Mouse (Mus musculus): ENCODE measurements around the gene Gpr152. TPM values are rescaled to one million over a fixed set of nuclear protein-coding genes. Genes with fewer than 3 reads are reported as not detected.

The Gpr152 gene
- polyA plus RNA-seq (2016; fragmentation: Nextera tagmentation; extraction: Ambion mirVana) = not detected in 2 replicates

GRCm38 (mm10) chr19:4139446-4139845 lies at the start of gene Gpr152:
Gene Gpr152 (plus strand): TSS chr19:4139787.
- ATAC-seq = no peak
- WGBS (ENCODE audit: insufficient replicate concordance) = 68% methylated on average over 2 of the region's 2 CpGs

GRCm38 (mm10) chr19:4090446-4090845 lies 49.1 kb upstream of the Gpr152 start:
- 69% methylated on average over 3 of the region's 3 CpGs for WGBS (ENCODE audit: insufficient replicate concordance)
- Histone ChIP-seq H3K4me1 (peaks cover 18% of the 10 kb centered on the region), H3K9ac (no peak overlapping the region), H3K27ac (no peak overlapping the region), H3K27me3 (replicated peaks) (peaks cover 44% of the 10 kb centered on the region), H3K4me3 (no peak overlapping the region), H3K4me2 (no peak overlapping the region), H3K36me3 (no peaks in the 10 kb centered on the region), H3K9me3 (replicated peaks) (no peaks in the 10 kb centered on the region)
- 0 out of 2 replicates have a peak, but pooled peaks have one; percentile 30 for ATAC-seq

More at GRCm38 (mm10) chr19:4139446-4139845, at the start of gene Gpr152:
- H3K27me3 ChIP-seq (replicated peaks) = peaks cover 45% of the 10 kb centered on the region
- no peak within 1 kb of the TSS for H3K9ac ChIP-seq
- H3K9me3 ChIP-seq (replicated peaks) = no peaks in the 10 kb centered on the region
- no peak within 1 kb of the TSS for H3K4me3 ChIP-seq
- peaks cover 15% of the 10 kb centered on the region for H3K4me1 ChIP-seq
- H3K27ac ChIP-seq = no peak within 1 kb of the TSS
- H3K36me3 ChIP-seq = no peaks in the 10 kb centered on the region
- no peak within 1 kb of the TSS for H3K4me2 ChIP-seq

GRCm38 (mm10) chr19:4091383-4091782 lies 48.2 kb upstream of the Gpr152 start:
- no peak overlapping the region for H3K4me2 ChIP-seq
- no peak for ATAC-seq
- H3K36me3 ChIP-seq = no peaks in the 10 kb centered on the region
- peaks cover 25% of the 10 kb centered on the region for H3K4me1 ChIP-seq
- WGBS (ENCODE audit: insufficient replicate concordance) = 13% methylated on average over 2 of the region's 2 CpGs
- peaks cover 35% of the 10 kb centered on the region for H3K27me3 ChIP-seq (replicated peaks)
- H3K9ac ChIP-seq = no peak overlapping the region
- no peak overlapping the region for H3K4me3 ChIP-seq
- no peaks in the 10 kb centered on the region for H3K9me3 ChIP-seq (replicated peaks)
- no peak overlapping the region for H3K27ac ChIP-seq

GRCm38 (mm10) chr19:4092750-4093149 lies 46.8 kb upstream of the Gpr152 start:
- Histone ChIP-seq H3K9ac (no peak overlapping the region), H3K4me1 (peaks cover 33% of the 10 kb centered on the region), H3K4me3 (no peak overlapping the region), H3K36me3 (no peaks in the 10 kb centered on the region), H3K27me3 (replicated peaks) (peaks cover 26% of the 10 kb centered on the region), H3K4me2 (no peak overlapping the region), H3K9me3 (replicated peaks) (no peaks in the 10 kb centered on the region), H3K27ac (no peak overlapping the region)
- 55% methylated on average over 3 of the region's 3 CpGs for WGBS (ENCODE audit: insufficient replicate concordance)
- ATAC-seq = no peak

GRCm38 (mm10) chr19:4093772-4094171 lies 45.8 kb upstream of the Gpr152 start:
- Histone ChIP-seq H3K4me3 (no peak overlapping the region), H3K27ac (no peak overlapping the region), H3K9me3 (replicated peaks) (no peaks in the 10 kb centered on the region), H3K36me3 (peaks cover 4% of the 10 kb centered on the region; the same call in 1 of the 2 replicates), H3K4me2 (no peak overlapping the region), H3K27me3 (replicated peaks) (peaks cover 18% of the 10 kb centered on the region), H3K4me1 (peaks cover 36% of the 10 kb centered on the region), H3K9ac (no peak overlapping the region)
- ATAC-seq = no peak
- 77% methylated on average over 7 of the region's 7 CpGs for WGBS (ENCODE audit: insufficient replicate concordance)

GRCm38 (mm10) chr19:4094348-4094747 lies 45.2 kb upstream of the Gpr152 start:
- no peak overlapping the region for H3K4me3 ChIP-seq
- peaks cover 13% of the 10 kb centered on the region for H3K27me3 ChIP-seq (replicated peaks)
- WGBS (ENCODE audit: insufficient replicate concordance) = 74% methylated on average over 3 of the region's 3 CpGs
- H3K9ac ChIP-seq = no peak overlapping the region
- H3K4me2 ChIP-seq = no peak overlapping the region
- ATAC-seq = no peak
- H3K27ac ChIP-seq = no peak overlapping the region
- H3K36me3 ChIP-seq = peaks cover 4% of the 10 kb centered on the region; the same call in 1 of the 2 replicates
- H3K4me1 ChIP-seq = peaks cover 42% of the 10 kb centered on the region
- no peaks in the 10 kb centered on the region for H3K9me3 ChIP-seq (replicated peaks)

GRCm38 (mm10) chr19:4094774-4095303 lies 44.7 kb upstream of the Gpr152 start:
- Histone ChIP-seq H3K36me3 (peaks cover 4% of the 10 kb centered on the region; the same call in 1 of the 2 replicates), H3K27ac (no peak overlapping the region), H3K9me3 (replicated peaks) (no peaks in the 10 kb centered on the region), H3K27me3 (replicated peaks) (peaks cover 14% of the 10 kb centered on the region), H3K4me3 (no peak overlapping the region), H3K9ac (no peak overlapping the region), H3K4me2 (no peak overlapping the region), H3K4me1 (peaks cover 47% of the 10 kb centered on the region)
- no peak for ATAC-seq
- 75% methylated on average over 5 of the region's 5 CpGs for WGBS (ENCODE audit: insufficient replicate concordance)

GRCm38 (mm10) chr19:4095802-4096201 lies 43.8 kb upstream of the Gpr152 start:
- Histone ChIP-seq H3K4me1 (peaks cover 56% of the 10 kb centered on the region), H3K27me3 (replicated peaks) (peaks cover 16% of the 10 kb centered on the region), H3K4me2 (peak overlapping the region; percentile 93), H3K9ac (peak overlapping the region; percentile 78; the same call in 1 of the 2 replicates), H3K4me3 (no peak overlapping the region), H3K27ac (no peak overlapping the region), H3K9me3 (replicated peaks) (no peaks in the 10 kb centered on the region), H3K36me3 (peaks cover 4% of the 10 kb centered on the region; the same call in 1 of the 2 replicates)
- WGBS (ENCODE audit: insufficient replicate concordance) = 64% methylated on average over 3 of the region's 3 CpGs
- ATAC-seq = no peak

GRCm38 (mm10) chr19:4096642-4097440 lies 42.7 kb upstream of the Gpr152 start, which contains the start of gene Cdk2ap2:
Gene Cdk2ap2 (plus strand): TSS chr19:4097182.
- H3K27ac ChIP-seq = peak within 1 kb of the TSS; percentile 99
- H3K9ac ChIP-seq = peak within 1 kb of the TSS; percentile 80
- H3K4me3 ChIP-seq = peak within 1 kb of the TSS; percentile 72
- peak; percentile 91 for ATAC-seq
- H3K4me2 ChIP-seq = peak within 1 kb of the TSS; percentile 93
- H3K4me1 ChIP-seq = peaks cover 59% of the 10 kb centered on the region
- H3K9me3 ChIP-seq (replicated peaks) = no peaks in the 10 kb centered on the region
- WGBS (ENCODE audit: insufficient replicate concordance) = under 1% methylated on average over 65 of the region's 65 CpGs
- H3K27me3 ChIP-seq (replicated peaks) = peaks cover 26% of the 10 kb centered on the region
- H3K36me3 ChIP-seq = peaks cover 4% of the 10 kb centered on the region; the same call in 1 of the 2 replicates

GRCm38 (mm10) chr19:4097441-4097825 lies 42.2 kb upstream of the Gpr152 start:
- no peaks in the 10 kb centered on the region for H3K9me3 ChIP-seq (replicated peaks)
- H3K4me2 ChIP-seq = peak overlapping the region; percentile 93
- H3K36me3 ChIP-seq = peaks cover 4% of the 10 kb centered on the region; the same call in 1 of the 2 replicates
- H3K9ac ChIP-seq = peak overlapping the region; percentile 80
- H3K27me3 ChIP-seq (replicated peaks) = peaks cover 32% of the 10 kb centered on the region
- H3K4me1 ChIP-seq = peaks cover 58% of the 10 kb centered on the region
- 1% methylated on average over 21 of the region's 21 CpGs for WGBS (ENCODE audit: insufficient replicate concordance)
- peak overlapping the region; percentile 72 for H3K4me3 ChIP-seq
- peak; percentile 76 for ATAC-seq
- H3K27ac ChIP-seq = peak overlapping the region; percentile 99

GRCm38 (mm10) chr19:4098426-4098825 lies 41.2 kb upstream of the Gpr152 start:
- Histone ChIP-seq H3K27me3 (replicated peaks) (peaks cover 42% of the 10 kb centered on the region), H3K4me1 (peaks cover 51% of the 10 kb centered on the region), H3K9me3 (replicated peaks) (no peaks in the 10 kb centered on the region), H3K9ac (peak overlapping the region; percentile 22; the same call in 1 of the 2 replicates), H3K27ac (peak overlapping the region; percentile 67), H3K4me2 (peak overlapping the region; percentile 93), H3K4me3 (peak overlapping the region; percentile 72), H3K36me3 (peaks cover 4% of the 10 kb centered on the region; the same call in 1 of the 2 replicates)
- 77% methylated on average over 13 of the region's 13 CpGs for WGBS (ENCODE audit: insufficient replicate concordance)
- no peak for ATAC-seq

- ATAC-seq = no peak
- Histone ChIP-seq H3K9me3 (replicated peaks) (no peaks in the 10 kb centered on the region), H3K4me3 (peak overlapping the region; percentile 72), H3K4me2 (peak overlapping the region; percentile 93), H3K4me1 (peaks cover 51% of the 10 kb centered on the region), H3K27me3 (replicated peaks) (peaks cover 47% of the 10 kb centered on the region), H3K27ac (peak overlapping the region; percentile 67), H3K36me3 (peaks cover 4% of the 10 kb centered on the region; the same call in 1 of the 2 replicates), H3K9ac (peak overlapping the region; percentile 70)
- 6% methylated on average over 9 of the region's 9 CpGs for WGBS (ENCODE audit: insufficient replicate concordance)
These were observed 40.5 kb upstream of the Gpr152 start for GRCm38 (mm10) chr19:4099056-4099455.

Data from liver, embryonic 12.5 days (tissue).